In genomic region chr4:59257866-59258265, GRCm38 (mm10) we compare ENCODE assay signal across 24 mouse cellular contexts.
"Had no signal": no experiment of that assay in that cellular context is flagged by ENCODE, and none has a peak within 500 bp of the region (broad histone marks: within the 10 kb centered on the region; RNA-seq: fewer than 3 reads in every experiment).

No protein-coding gene starts in this region.

- H3K27ac ChIP-seq: heart, adult 2 months; heart, embryonic 13.5 days; heart, embryonic 15.5 days; hindbrain, embryonic 12.5 days; hindbrain, embryonic 14.5 days; intestine, embryonic 15.5 days; layer of hippocampus, adult 2 months; left cerebral cortex, adult 2 months; limb, embryonic 13.5 days; limb, embryonic 15.5 days had no signal

- H3K27me3 ChIP-seq: heart, embryonic 13.5 days; heart, embryonic 15.5 days; hindbrain, embryonic 12.5 days; intestine, embryonic 15.5 days; limb, embryonic 13.5 days; limb, embryonic 15.5 days had no signal

- DNase-seq: gastrocnemius, postnatal 14 days; gastrocnemius, postnatal 36 days; heart, adult 2 months; heart, postnatal 14 days; heart, postnatal 36 days; kidney, adult 18-20 months; kidney, adult 8-10 months; kidney, postnatal 10 days; kidney, postnatal 25 days; kidney, postnatal 4 days; left cerebral cortex, postnatal 4 days had no signal

- H3K9ac ChIP-seq: heart, embryonic 13.5 days; heart, embryonic 15.5 days; hindbrain, embryonic 12.5 days; hindbrain, embryonic 14.5 days; intestine, embryonic 15.5 days; limb, embryonic 13.5 days; limb, embryonic 15.5 days had no signal

- H3K4me1 ChIP-seq: heart, embryonic 15.5 days; hindbrain, embryonic 12.5 days; intestine, embryonic 15.5 days; limb, embryonic 13.5 days; limb, embryonic 15.5 days had no signal

- H3K9me3 ChIP-seq: heart, embryonic 13.5 days; heart, embryonic 15.5 days; hindbrain, embryonic 12.5 days; intestine, embryonic 15.5 days; limb, embryonic 13.5 days; limb, embryonic 15.5 days had no signal

- H3K36me3 ChIP-seq: heart, embryonic 13.5 days; heart, embryonic 15.5 days; hindbrain, embryonic 12.5 days; intestine, embryonic 15.5 days; limb, embryonic 13.5 days; limb, embryonic 15.5 days had no signal

- H3K4me2 ChIP-seq: heart, embryonic 11.5 days; heart, embryonic 13.5 days; heart, embryonic 15.5 days; hindbrain, embryonic 12.5 days; hindbrain, embryonic 14.5 days; intestine, embryonic 15.5 days; limb, embryonic 13.5 days; limb, embryonic 15.5 days had no signal

- ATAC-seq: hindbrain, embryonic 16.5 days; inflammation-experienced regulatory T-cells, adult 6 months; intestine, embryonic 15.5 days; intestine, postnatal 0 days had no signal

- H3K4me3 ChIP-seq: heart, adult 2 months; heart, embryonic 13.5 days; heart, embryonic 15.5 days; hindbrain, embryonic 12.5 days; intestine, embryonic 15.5 days; layer of hippocampus, adult 2 months; left cerebral cortex, adult 2 months; limb, embryonic 13.5 days; limb, embryonic 15.5 days had no signal
